Mouse (Mus musculus): Measurements from ENCODE around the gene Alyref2.

Alyref2 gene

GRCm38 (mm10) chr1:171501016-171501610 is 2.2 kb upstream of the Alyref2 start:
- peak; percentile 56 for DNase-seq (ENCODE audit: low read depth, low spot score)

DNA sequence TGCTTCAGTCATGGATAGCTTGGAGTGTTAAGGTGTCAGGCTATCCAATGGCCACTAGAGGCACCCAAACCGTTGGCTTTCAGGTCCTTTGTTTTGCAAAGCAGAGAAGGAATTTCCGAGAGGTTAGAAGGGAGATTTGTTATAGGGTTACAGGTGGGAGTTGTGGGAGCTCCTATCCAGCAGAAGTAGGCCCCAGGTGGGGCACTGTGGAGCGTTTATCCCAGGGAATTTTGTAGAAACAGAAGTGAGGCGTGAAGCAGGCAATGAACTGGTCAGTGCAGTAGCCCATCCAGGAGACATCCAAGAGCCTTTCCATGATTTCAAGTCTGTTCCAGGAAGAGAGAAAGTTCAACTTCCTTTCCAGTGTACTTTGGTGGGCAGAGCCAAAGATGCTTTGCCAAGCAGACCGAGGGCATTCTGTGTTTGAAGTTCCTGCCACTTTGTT is 1.6 kb upstream of the Alyref2 start:
- peak; percentile 79 for DNase-seq (ENCODE audit: low read depth, low spot score)

- DNase-seq (ENCODE audit: low read depth, low spot score) = peak; percentile 99
Observed at GRCm38 (mm10) chr1:171502388-171503249, 659 bp upstream of the Alyref2 start.

DNA sequence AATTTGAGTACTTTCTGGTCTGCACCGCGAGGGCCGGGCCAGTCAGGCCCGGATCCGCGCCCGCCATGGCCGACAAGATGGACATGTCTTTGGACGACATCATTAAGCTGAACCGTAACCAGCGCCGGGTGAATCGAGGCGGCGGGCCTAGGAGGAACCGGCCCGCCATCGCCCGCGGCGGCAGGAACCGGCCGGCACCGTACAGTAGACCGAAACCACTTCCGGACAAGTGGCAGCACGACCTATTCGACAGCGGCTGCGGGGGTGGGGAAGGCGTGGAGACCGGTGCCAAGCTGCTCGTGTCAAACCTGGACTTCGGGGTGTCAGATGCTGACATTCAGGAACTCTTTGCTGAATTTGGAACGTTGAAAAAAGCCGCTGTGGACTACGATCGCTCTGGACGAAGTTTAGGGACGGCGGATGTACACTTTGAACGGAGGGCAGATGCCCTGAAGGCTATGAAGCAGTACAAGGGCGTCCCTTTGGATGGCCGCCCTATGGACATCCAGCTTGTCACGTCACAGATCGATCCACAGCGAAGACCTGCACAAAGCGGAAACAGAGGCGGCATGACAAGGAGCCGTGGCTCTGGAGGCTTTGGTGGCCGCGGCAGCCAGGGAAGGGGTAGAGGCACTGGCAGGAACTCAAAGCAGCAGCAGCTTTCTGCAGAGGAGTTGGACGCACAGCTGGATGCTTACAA is 464 bp downstream of the Alyref2 start:
- DNase-seq (ENCODE audit: low read depth, low spot score) = peak; percentile 78

DNA sequence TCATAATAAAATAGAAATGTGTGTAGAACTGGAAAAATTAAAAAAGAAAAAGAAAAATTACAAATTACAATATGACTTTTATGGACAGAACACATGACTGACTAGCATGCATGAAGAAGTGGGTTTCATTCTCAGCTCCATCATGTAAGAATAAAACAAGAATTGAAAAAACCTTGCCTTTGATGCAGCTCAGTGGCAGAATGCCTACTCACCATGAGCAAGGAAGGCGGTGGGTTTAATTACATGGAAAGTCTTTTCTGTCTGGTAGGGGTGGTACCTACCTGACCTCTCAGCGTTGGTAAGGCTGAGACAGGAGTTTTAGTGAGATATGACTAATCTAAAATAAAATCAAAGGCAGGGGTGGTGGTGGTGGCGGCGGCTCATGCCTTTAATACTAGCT is 1.3 kb downstream of the Alyref2 start:
- peak; percentile 7 for DNase-seq (ENCODE audit: low read depth, low spot score)

- DNase-seq (ENCODE audit: low read depth, low spot score) = no peak
Observed at GRCm38 (mm10) chr1:171513234-171513633, 10.0 kb downstream of the Alyref2 start.

GRCm38 (mm10) chr1:171513760-171514159 is 10.5 kb downstream of the Alyref2 start:
- no peak for DNase-seq (ENCODE audit: low read depth, low spot score)

- DNase-seq (ENCODE audit: low read depth, low spot score) = no peak
Observed at GRCm38 (mm10) chr1:171515039-171515438, 11.8 kb downstream of the Alyref2 start.

GRCm38 (mm10) chr1:171515557-171515956 is 12.3 kb downstream of the Alyref2 start:
- DNase-seq (ENCODE audit: low read depth, low spot score) = no peak

DNA sequence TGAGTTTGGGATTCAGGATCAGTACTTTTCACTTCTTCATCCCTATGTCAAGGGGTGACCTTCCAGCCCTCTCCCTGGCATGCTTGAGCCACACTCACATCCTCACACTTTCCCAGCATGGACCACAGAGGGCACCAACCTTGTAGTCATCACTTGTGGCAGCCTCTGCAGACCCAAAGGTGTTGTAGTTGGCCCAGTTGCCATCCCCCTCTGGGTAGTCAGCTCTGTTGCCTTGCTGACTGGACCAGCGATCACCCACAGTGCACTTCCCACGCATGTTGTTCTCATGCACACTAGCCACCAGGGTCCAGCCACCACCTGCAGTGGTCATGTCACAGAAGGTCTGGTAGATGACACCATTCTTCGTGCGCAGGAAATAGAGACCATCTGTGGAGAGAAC is 28.1 kb downstream of the Alyref2 start:
- DNase-seq (ENCODE audit: low read depth, low spot score) = no peak

DNA sequence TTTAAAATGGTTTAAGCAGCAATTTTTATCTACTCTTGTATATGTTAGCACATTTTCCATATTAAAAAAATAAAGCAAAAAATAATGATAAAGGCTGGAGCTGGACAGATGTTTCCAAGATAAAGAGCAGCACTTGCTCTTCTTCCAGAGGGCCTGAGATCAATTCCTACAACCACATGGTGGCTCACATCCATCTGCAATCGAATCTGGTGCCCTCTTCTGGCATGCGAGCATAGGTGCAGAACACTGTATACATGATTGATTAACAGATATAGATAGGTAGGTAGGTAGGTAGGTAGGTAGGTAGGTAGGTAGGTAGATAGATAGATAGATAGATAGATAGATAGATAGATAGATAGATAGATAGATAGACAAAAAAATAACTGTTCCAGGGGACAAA is 29.6 kb downstream of the Alyref2 start:
- no peak for DNase-seq (ENCODE audit: low read depth, low spot score)

GRCm38 (mm10) chr1:171534557-171534956 is 31.3 kb downstream of the Alyref2 start:
- no peak for DNase-seq (ENCODE audit: low read depth, low spot score)

- no peak for DNase-seq (ENCODE audit: low read depth, low spot score)
Observed at GRCm38 (mm10) chr1:171535194-171535593, 31.9 kb downstream of the Alyref2 start, which contains the start of gene Itln1. Gene Itln1 (minus strand): TSS chr1:171535294.

- no peak for DNase-seq (ENCODE audit: low read depth, low spot score)
Observed at GRCm38 (mm10) chr1:171540694-171541093, 37.4 kb downstream of the Alyref2 start.

DNA sequence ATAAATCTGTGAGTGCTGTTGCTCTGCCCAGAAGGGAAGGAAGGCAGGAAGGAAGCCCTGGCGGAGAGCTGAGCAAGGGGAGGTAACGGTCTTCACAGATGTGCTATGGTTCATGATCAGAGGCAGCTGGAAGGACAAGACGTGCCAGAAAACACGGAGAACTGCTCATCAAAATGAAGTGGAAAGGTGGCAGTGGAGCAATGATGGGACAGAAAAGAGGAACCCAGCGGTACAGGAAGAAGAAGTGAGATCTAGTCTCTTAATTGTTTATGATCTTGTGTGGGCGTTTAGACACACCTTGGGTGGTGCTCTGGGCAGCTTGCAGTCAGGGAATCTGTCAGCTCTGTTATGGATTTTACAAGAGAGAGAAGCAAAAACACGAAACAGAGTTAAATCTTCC is 48.0 kb downstream of the Alyref2 start:
- no peak for DNase-seq (ENCODE audit: low read depth, low spot score)

DNA sequence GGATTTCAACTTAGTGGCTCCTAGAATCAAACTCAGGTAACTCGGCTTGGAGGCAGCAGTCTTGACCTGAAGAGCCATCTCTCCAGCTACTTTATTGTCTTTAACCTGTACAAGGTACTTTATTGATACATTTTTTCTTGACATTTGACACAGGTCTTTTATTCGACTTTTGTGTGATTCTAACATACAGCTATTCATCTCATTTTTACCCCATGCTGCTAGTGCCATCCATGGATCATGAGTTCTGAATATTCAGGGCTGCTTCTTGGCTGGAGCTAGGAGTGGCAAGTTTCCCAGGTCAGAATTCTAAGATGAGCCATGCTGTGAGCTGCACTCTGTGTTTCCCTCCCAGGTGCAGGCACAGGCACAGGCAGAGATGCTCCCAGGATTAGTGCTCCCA is 49.0 kb downstream of the Alyref2 start:
- DNase-seq (ENCODE audit: low read depth, low spot score) = no peak

- peak; percentile 49 for DNase-seq (ENCODE audit: low read depth, low spot score)
Observed at GRCm38 (mm10) chr1:171553359-171554341, 50.4 kb downstream of the Alyref2 start.

Data from 3T3-L1 (cell line).